Mouse (Mus musculus) hindbrain, postnatal 0 days (tissue): Measurements from ENCODE around the gene C2cd4b. TPM values are rescaled to one million over a fixed set of nuclear protein-coding genes. Genes with fewer than 3 reads are reported as not detected.

Experiments
- ATAC-seq: fragments of 200-750 bp; cut with Nextera tagmentation; 2 replicates; pipeline ENCODE4 v1.8.0; 2017; ENCODE audit warnings: mild to moderate bottlenecking, moderate TSS enrichment, moderate library complexity
- DNase-seq: peaks from one replicate; pipeline ENCODE4 v3.0.0-alpha.2; 2015; ENCODE audit warnings: low spot score
- H3K27ac ChIP-seq: fragments of 300-500 bp; sonication (generic); 2 replicates; pipeline ENCODE4 v1.5.1; 2014; ENCODE audit warnings: mild to moderate bottlenecking
- H3K27me3 ChIP-seq: fragments of 300-500 bp; sonication (generic); 2 replicates; pipeline ENCODE4 v1.6.1; 2014; ENCODE audit warnings: low read length, mixed read lengths; ENCODE audit not compliant: insufficient read depth
- H3K36me3 ChIP-seq: fragments of 300-500 bp; sonication (generic); 2 replicates; pipeline ENCODE4 v1.6.1; 2014; ENCODE audit warnings: low read length, mixed read lengths; ENCODE audit not compliant: insufficient read depth
- H3K4me1 ChIP-seq: fragments of 300-500 bp; sonication (generic); 2 replicates; pipeline ENCODE4 v1.6.1; 2014; ENCODE audit warnings: antibody characterized with exemption, low read length, mixed read lengths; ENCODE audit not compliant: insufficient read depth
- H3K4me2 ChIP-seq: fragments of 300-500 bp; sonication (generic); 2 replicates; pipeline ENCODE4 v1.6.1; 2014; ENCODE audit warnings: low read depth, mild to moderate bottlenecking, low read length, moderate library complexity, mixed read lengths
- H3K4me3 ChIP-seq: fragments of 300-500 bp; sonication (generic); 2 replicates; pipeline ENCODE4 v1.5.1; 2014; ENCODE audit warnings: low read length
- H3K9ac ChIP-seq: fragments of 300-500 bp; sonication (generic); replicated peaks from 2 replicates; pipeline ENCODE4 v1.6.1; 2014; ENCODE audit warnings: mild to moderate bottlenecking, low read length, moderate library complexity, mixed read lengths
- H3K9me3 ChIP-seq: fragments of 300-500 bp; sonication (generic); 2 replicates; pipeline ENCODE4 v1.6.1; 2016; ENCODE audit warnings: low read length, mixed read lengths
- CTCF ChIP-seq: IDR thresholded peaks from 2 replicates; pipeline ENCODE4 v1.5.1; 2016; ENCODE audit warnings: antibody characterized with exemption, control low read depth, low read depth
- WGBS: fragments of 180-500 bp; shearing (Covaris S2); extraction: QIAGEN DNeasy Blood & Tissue Kit; methylation state at CpG from one replicate; pipeline ENCODE4 v1.1.7; 2014; 5-methylcytosine and 5-hydroxymethylcytosine counted together
- microRNA-seq, 2 experiments: library from miRNA; unstranded; fragments of <30 nt; microRNA quantifications; one replicate each; pipeline ENCODE4; 2016
- polyA plus RNA-seq: library from polyadenylated mRNA; unstranded; fragments of >200 nt; fragmentation: Nextera tagmentation; extraction: Ambion mirVana; gene quantifications from 2 replicates; pipeline ENCODE4 v1.2.1, GENCODE M21; 2015
- total RNA-seq: library from RNA; depleted of rRNA; stranded (reverse); fragments of >200 nt; gene quantifications from 2 replicates; pipeline ENCODE4 v1.2.3, GENCODE M21; 2014; rRNA removed

C2cd4b gene
- total and polyA plus RNA-seq, 2 experiments from 2014 or later = 2.1 to 4.0 TPM

DNA sequence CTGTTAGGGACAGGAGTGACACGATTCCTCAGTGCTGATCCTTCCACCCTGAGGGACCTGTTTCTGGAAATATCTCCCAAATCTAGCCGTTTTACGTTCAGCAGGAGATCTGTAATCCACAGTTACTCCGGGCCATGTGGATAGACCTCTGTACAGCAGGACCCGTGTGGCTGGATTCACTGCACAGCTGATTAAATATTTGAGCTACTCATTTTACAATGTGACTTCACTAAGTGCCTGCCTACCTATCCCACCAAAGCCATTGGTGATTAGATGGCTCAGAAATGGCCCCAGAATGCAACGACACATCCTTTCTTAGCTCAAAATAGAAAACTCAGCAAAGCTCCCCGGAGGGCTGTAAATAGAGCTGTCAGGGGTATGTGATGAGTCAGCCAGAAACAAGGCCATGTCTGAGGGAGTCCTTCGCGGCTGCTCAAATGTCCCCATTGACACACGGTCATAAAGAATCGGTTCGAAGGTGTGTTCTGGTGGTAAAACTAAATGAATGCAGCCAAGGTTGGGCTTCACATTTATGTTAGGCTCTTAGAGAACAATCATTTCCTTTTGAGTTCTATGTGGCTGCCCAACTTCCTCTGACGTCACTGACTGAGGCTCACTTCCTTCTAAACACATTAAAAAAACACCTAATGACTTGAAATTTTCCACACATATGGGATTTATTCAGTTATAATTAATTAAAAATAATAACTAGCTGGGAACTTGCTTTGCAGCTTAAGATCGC lies 40.0 kb downstream of the C2cd4b start:
- H3K4me2 ChIP-seq = no peak overlapping the region
- peaks cover 14% of the 10 kb centered on the region; the same call in 1 of the 2 replicates for H3K4me1 ChIP-seq
- H3K9me3 ChIP-seq = no peaks in the 10 kb centered on the region
- H3K4me3 ChIP-seq = no peak overlapping the region
- no peak overlapping the region for H3K27ac ChIP-seq
- no peak for TF ChIP-seq CTCF
- WGBS = 52% methylated on average over 14 of the region's 14 CpGs
- DNase-seq (no peak), ATAC-seq (no peak)
- H3K27me3 ChIP-seq = no peaks in the 10 kb centered on the region
- H3K9ac ChIP-seq = no peak overlapping the region
- H3K36me3 ChIP-seq = no peaks in the 10 kb centered on the region

DNA sequence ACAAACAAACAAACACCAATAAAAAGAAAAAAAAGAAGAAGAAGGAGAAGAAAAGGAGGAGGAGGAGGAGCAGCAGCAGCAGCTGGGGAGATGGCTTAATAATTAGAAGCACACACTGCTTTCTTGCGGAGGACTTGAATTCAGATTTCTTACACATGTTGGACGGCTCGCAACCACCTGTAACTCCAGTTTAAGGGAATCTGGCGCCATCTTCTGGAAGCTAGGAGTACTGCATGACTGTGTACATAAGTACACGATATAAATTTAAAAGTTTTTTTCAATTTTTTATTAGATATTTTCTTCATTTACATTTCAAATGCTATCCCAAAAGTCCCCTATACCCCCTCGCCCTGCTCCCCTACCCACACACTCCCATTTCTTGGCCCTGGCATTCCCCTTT lies 43.0 kb downstream of the C2cd4b start:
- H3K9me3 ChIP-seq = no peaks in the 10 kb centered on the region
- DNase-seq (peak; percentile 79), ATAC-seq (no peak)
- H3K4me3 ChIP-seq = no peak overlapping the region
- no peak overlapping the region for H3K27ac ChIP-seq
- WGBS = 35% methylated on average over 6 of the region's 6 CpGs
- H3K4me1 ChIP-seq = 0 out of 2 replicates have a peak, but pooled peaks cover 3% of the 10 kb centered on the region
- H3K36me3 ChIP-seq = no peaks in the 10 kb centered on the region
- H3K9ac ChIP-seq = no peak overlapping the region
- no peak overlapping the region for H3K4me2 ChIP-seq
- peak; percentile 71 for TF ChIP-seq CTCF
- no peaks in the 10 kb centered on the region for H3K27me3 ChIP-seq

DNA sequence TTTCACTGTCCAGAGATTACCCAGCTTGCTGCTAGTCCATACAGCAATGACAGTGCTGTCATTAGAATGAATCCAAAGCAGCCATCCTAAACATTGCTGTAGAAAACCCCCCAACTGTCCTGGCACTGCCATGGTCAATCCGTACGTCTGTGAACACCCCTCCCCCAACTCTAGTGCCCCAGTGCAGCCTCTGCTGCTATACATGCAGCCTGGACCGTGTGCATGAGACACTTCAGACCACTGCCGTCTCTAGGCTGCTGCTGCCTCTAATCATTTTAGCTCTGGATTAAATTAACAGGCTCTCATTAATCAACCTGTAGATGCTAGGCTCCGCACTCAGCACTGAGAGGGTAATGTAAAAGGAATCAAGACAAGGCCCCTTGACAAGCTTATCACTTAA lies 47.8 kb downstream of the C2cd4b start:
- no peak overlapping the region for H3K4me2 ChIP-seq
- no peak for TF ChIP-seq CTCF
- H3K9ac ChIP-seq = no peak overlapping the region
- DNase-seq (no peak), ATAC-seq (no peak)
- H3K4me1 ChIP-seq = no peaks in the 10 kb centered on the region
- H3K4me3 ChIP-seq = no peak overlapping the region
- H3K27ac ChIP-seq = no peak overlapping the region
- H3K27me3 ChIP-seq = no peaks in the 10 kb centered on the region
- WGBS = 59% methylated on average over 5 of the region's 5 CpGs
- no peaks in the 10 kb centered on the region for H3K36me3 ChIP-seq
- no peaks in the 10 kb centered on the region for H3K9me3 ChIP-seq

DNA sequence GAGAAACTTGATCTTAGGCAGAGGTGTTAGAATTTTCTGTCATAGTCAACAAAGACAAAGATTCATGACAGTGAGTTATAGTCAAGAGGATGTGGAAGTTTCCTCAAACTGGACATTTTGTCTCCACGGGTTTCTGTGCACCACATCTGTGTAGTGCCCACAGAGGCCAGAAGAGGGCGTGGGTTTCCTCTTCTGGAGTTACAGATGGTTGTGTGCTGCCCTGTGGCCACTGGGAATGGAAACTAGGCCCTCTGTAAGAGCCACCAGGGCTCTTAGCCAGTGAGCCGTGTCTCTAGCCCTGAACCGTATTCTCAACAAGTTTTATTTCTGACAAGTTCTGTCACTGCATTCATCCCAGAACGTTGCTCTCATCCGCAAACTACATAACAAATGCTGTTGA lies 51.3 kb downstream of the C2cd4b start:
- no peaks in the 10 kb centered on the region for H3K27me3 ChIP-seq
- ATAC-seq (no peak), DNase-seq (peak; percentile 16)
- TF ChIP-seq CTCF = peak; percentile 46
- no peaks in the 10 kb centered on the region for H3K4me1 ChIP-seq
- H3K9ac ChIP-seq = no peak overlapping the region
- no peak overlapping the region for H3K27ac ChIP-seq
- no peaks in the 10 kb centered on the region for H3K36me3 ChIP-seq
- no peak overlapping the region for H3K4me3 ChIP-seq
- no peaks in the 10 kb centered on the region for H3K9me3 ChIP-seq
- WGBS = 60% methylated on average over 6 of the region's 6 CpGs
- H3K4me2 ChIP-seq = no peak overlapping the region

Small RNA genes lying within 50 kb of the gene (microRNA-seq; reads per million reads assigned to microRNA genes)
- gene Mir7241 = 0 reads per million in 2 experiments
- gene Mir7242 = 0 reads per million in 2 experiments

Other genes starting within 250 kb of the C2cd4b start
- 71.1 and 72.8 TPM in 2 replicates for gene Tln2, start 199.7 kb upstream of the C2cd4b start, total RNA-seq
- 51.8 and 59.3 TPM in 2 replicates for gene Tln2, start 199.7 kb upstream of the C2cd4b start, polyA plus RNA-seq
- gene C2cd4a, start 72.9 kb downstream of the C2cd4b start, total RNA-seq = 4.4 TPM in 1 of 2 replicates, not detected in the other
- gene C2cd4a, start 72.9 kb downstream of the C2cd4b start, polyA plus RNA-seq = 0.54 and 0.59 TPM in 2 replicates
- gene Vps13c, start 81.0 kb downstream of the C2cd4b start, total RNA-seq = 23.1 and 25.8 TPM in 2 replicates
- gene Vps13c, start 81.0 kb downstream of the C2cd4b start, polyA plus RNA-seq = 7.5 TPM in 2 replicates